In the genomic region with DNA sequence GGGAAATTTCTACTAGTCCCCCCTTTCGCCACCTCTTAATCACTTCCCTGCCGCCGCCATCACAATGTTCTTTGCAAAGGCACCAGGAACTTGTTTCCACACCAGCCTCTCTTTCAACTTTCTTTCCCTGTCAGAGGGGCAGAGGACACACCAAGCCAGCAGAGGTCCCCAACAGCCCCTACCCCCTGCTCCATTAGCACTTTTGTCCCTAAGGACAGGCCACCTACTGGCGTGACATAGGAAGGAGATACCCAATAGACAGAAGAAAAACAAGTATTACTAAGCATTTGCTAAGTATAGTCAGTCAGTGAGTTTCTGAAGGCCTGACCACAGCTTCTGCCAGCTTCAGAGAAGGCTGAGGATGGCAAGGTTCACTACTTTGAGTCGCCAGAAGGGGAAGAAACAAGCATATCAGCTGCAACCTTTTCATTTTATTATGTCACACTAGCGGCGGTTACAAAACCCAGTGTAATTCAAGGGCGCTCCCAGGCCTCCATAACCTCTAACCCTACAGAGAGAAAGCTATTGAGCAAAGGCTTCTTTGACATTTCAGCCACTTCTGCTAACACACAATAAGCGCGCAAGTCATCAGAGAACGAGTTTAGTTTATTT, we compare ENCODE assay signal across 13 mouse cellular contexts.
DNase-seq lines count a peak whose midpoint lies in the region; ATAC-seq lines count a peak whose summit lies in the region.
"Had no signal": no experiment of that assay in that cellular context is flagged by ENCODE, and none has a peak within 500 bp of the region (broad histone marks: within the 10 kb centered on the region; RNA-seq: fewer than 3 reads in every experiment).

No protein-coding gene starts in this region.

- no peaks in the 10 kb centered on the region for H3K4me1 ChIP-seq in neural tube, embryonic 11.5 days (ENCODE audit: control insufficient read depth, insufficient read depth, low read length)
- peaks cover 11% of the 10 kb centered on the region for H3K4me1 ChIP-seq in neural tube, embryonic 15.5 days
- no peaks in the 10 kb centered on the region; the same call in 1 of the 2 replicates for H3K4me1 ChIP-seq in limb, embryonic 11.5 days (ENCODE audit: control insufficient read depth, insufficient read depth, low read length)
- H3K4me1 ChIP-seq: heart, embryonic 10.5 days; liver, embryonic 13.5 days had no signal

- H3K4me2 ChIP-seq in neural tube, embryonic 11.5 days (ENCODE audit: low read depth): no peak overlapping the region
- H3K4me2 ChIP-seq in neural tube, embryonic 15.5 days: no peak overlapping the region
- no peak overlapping the region for H3K4me2 ChIP-seq in limb, embryonic 11.5 days (ENCODE audit: low read depth, severe bottlenecking)
- H3K4me2 ChIP-seq: liver, embryonic 13.5 days had no signal

- DNase-seq in adrenal gland, adult (ENCODE audit: inconsistent age in 2 of 2, low spot score in 1 of 2): peak; percentile 14 to 81
- no peak for DNase-seq in adrenal gland, postnatal 4 days (ENCODE audit: low spot score in 2 of 2)
- no peak for DNase-seq in neural tube, embryonic 11.5 days (ENCODE audit: low spot score)
- DNase-seq in limb, embryonic 11.5 days (ENCODE audit: low spot score): peak; percentile 35
- no peak for DNase-seq in natural killer cell, adult 2 months (ENCODE audit: low spot score in 2 of 2)
- DNase-seq: cerebellum, adult 11 months; kidney, postnatal 10 days; liver, embryonic 13.5 days had no signal

- H3K36me3 ChIP-seq in neural tube, embryonic 11.5 days (ENCODE audit: control insufficient read depth, insufficient read depth, low read length): no peaks in the 10 kb centered on the region
- H3K36me3 ChIP-seq in neural tube, embryonic 15.5 days: no peaks in the 10 kb centered on the region
- no peaks in the 10 kb centered on the region for H3K36me3 ChIP-seq in limb, embryonic 11.5 days (ENCODE audit: control insufficient read depth, insufficient read depth, low read length)
- H3K36me3 ChIP-seq: heart, embryonic 10.5 days; liver, embryonic 13.5 days had no signal

- WGBS in neural tube, embryonic 11.5 days: 49% methylated on average over 11 of the region's 11 CpGs
- WGBS in neural tube, embryonic 15.5 days: 33% methylated on average over 11 of the region's 11 CpGs
- WGBS in limb, embryonic 11.5 days: 72% methylated on average over 11 of the region's 11 CpGs

- no peak overlapping the region for H3K27ac ChIP-seq in neural tube, embryonic 11.5 days (ENCODE audit: low read depth, low read length)
- H3K27ac ChIP-seq in neural tube, embryonic 15.5 days (replicated peaks): no peak overlapping the region
- no peak overlapping the region for H3K27ac ChIP-seq in limb, embryonic 11.5 days (replicated peaks; ENCODE audit: low read depth, low read length)
- H3K27ac ChIP-seq: heart, embryonic 10.5 days; liver, embryonic 13.5 days had no signal

- no peaks in the 10 kb centered on the region for H3K9me3 ChIP-seq in neural tube, embryonic 11.5 days (ENCODE audit: control insufficient read depth, low read length)
- H3K9me3 ChIP-seq in neural tube, embryonic 15.5 days (replicated peaks): no peaks in the 10 kb centered on the region
- H3K9me3 ChIP-seq in limb, embryonic 11.5 days (ENCODE audit: control insufficient read depth, low read length): no peaks in the 10 kb centered on the region
- H3K9me3 ChIP-seq: heart, embryonic 10.5 days had no signal

- no peak overlapping the region for H3K4me3 ChIP-seq in neural tube, embryonic 11.5 days (ENCODE audit: low read depth, low read length)
- H3K4me3 ChIP-seq in neural tube, embryonic 15.5 days (replicated peaks): no peak overlapping the region
- H3K4me3 ChIP-seq in limb, embryonic 11.5 days (ENCODE audit: low read depth, low read length): no peak overlapping the region
- H3K4me3 ChIP-seq: erythroblast, embryonic 14.5 days; heart, embryonic 10.5 days; liver, embryonic 13.5 days had no signal

- ATAC-seq in neural tube, embryonic 11.5 days (ENCODE audit: insufficient read depth, low FRiP score, low TSS enrichment): peak; percentile 42
- no peak for ATAC-seq in neural tube, embryonic 15.5 days (ENCODE audit: low FRiP score)
- no peak for ATAC-seq in limb, embryonic 11.5 days (ENCODE audit: insufficient number of reproducible peaks, low FRiP score, low TSS enrichment, low read depth)
- peak; percentile 92 for ATAC-seq in monocyte, adult 5-6 weeks (replicated peaks; ENCODE audit: insufficient number of reproducible peaks, low FRiP score, low TSS enrichment, poor library complexity, severe bottlenecking)
- no peak for ATAC-seq in activated CD4-positive, CD25-positive, alpha-beta regulatory T cell, adult 4 months

- H3K9ac ChIP-seq in neural tube, embryonic 11.5 days (ENCODE audit: low read length): no peak overlapping the region
- no peak overlapping the region for H3K9ac ChIP-seq in neural tube, embryonic 15.5 days (replicated peaks)
- no peak overlapping the region for H3K9ac ChIP-seq in limb, embryonic 11.5 days (ENCODE audit: low read length)
- H3K9ac ChIP-seq: liver, embryonic 13.5 days had no signal

- H3K27me3 ChIP-seq in neural tube, embryonic 11.5 days (ENCODE audit: control insufficient read depth, insufficient read depth, low read length): no peaks in the 10 kb centered on the region
- H3K27me3 ChIP-seq in neural tube, embryonic 15.5 days (replicated peaks): peaks cover 3% of the 10 kb centered on the region
- H3K27me3 ChIP-seq in limb, embryonic 11.5 days (ENCODE audit: control insufficient read depth, insufficient read depth, low read length): no peaks in the 10 kb centered on the region
- H3K27me3 ChIP-seq: liver, embryonic 13.5 days had no signal

Comparison
In these comparisons a context has a peak if more than half of its experiments do, and no peak if none do; other contexts are left out.
1. DNase-seq: peak in adrenal gland, adult (2 of 2) and limb, embryonic 11.5 days (single experiment); none in adrenal gland, postnatal 4 days (0 of 2), neural tube, embryonic 11.5 days (single experiment) and natural killer cell, adult 2 months (0 of 2).
2. ATAC-seq: peak in neural tube, embryonic 11.5 days (single experiment) and monocyte, adult 5-6 weeks (single experiment); none in neural tube, embryonic 15.5 days (single experiment), limb, embryonic 11.5 days (single experiment) and activated CD4-positive, CD25-positive, alpha-beta regulatory T cell, adult 4 months (single experiment).